Mouse (Mus musculus) neural tube, embryonic 13.5 days (tissue): ENCODE measurements around the gene Gemin7. TPM values are rescaled to one million over a fixed set of nuclear protein-coding genes. Genes with fewer than 3 reads are reported as not detected.

Experiments used
- ATAC-seq: fragments of 200-750 bp; cut with Nextera tagmentation; 2 replicates; pipeline ENCODE4 v1.8.0; 2017; ENCODE audit warnings: low read depth, mild to moderate bottlenecking, moderate TSS enrichment, moderate library complexity
- H3K27ac ChIP-seq: fragments of 300-500 bp; sonication (generic); replicated peaks from 2 replicates; pipeline ENCODE4 v1.5.1; 2015; ENCODE audit warnings: moderate library complexity, mild to moderate bottlenecking, inconsistent platforms
- H3K27me3 ChIP-seq: fragments of 300-500 bp; sonication (generic); 2 replicates; pipeline ENCODE4 v1.6.1; 2015; ENCODE audit warnings: mild to moderate bottlenecking, inconsistent platforms
- H3K36me3 ChIP-seq: fragments of 300-500 bp; sonication (generic); 2 replicates; pipeline ENCODE4 v1.6.1; 2015; ENCODE audit warnings: mild to moderate bottlenecking, inconsistent platforms
- H3K4me1 ChIP-seq: fragments of 300-500 bp; sonication (generic); replicated peaks from 2 replicates; pipeline ENCODE4 v1.6.1; 2015; ENCODE audit warnings: inconsistent platforms
- H3K4me2 ChIP-seq: fragments of 300-500 bp; sonication (generic); 2 replicates; pipeline ENCODE4 v1.6.1; 2015; ENCODE audit warnings: inconsistent platforms, mild to moderate bottlenecking, moderate library complexity
- H3K4me3 ChIP-seq: fragments of 300-500 bp; sonication (generic); 2 replicates; pipeline ENCODE4 v1.5.1; 2015; ENCODE audit warnings: mild to moderate bottlenecking, inconsistent platforms
- H3K9ac ChIP-seq: fragments of 300-500 bp; sonication (generic); 2 replicates; pipeline ENCODE4 v1.6.1; 2015; ENCODE audit warnings: moderate library complexity, mild to moderate bottlenecking, inconsistent platforms
- H3K9me3 ChIP-seq: fragments of 300-500 bp; sonication (generic); 2 replicates; pipeline ENCODE4 v1.6.1; 2016; ENCODE audit warnings: inconsistent platforms
- WGBS: fragments of 180-500 bp; shearing (Covaris S2); methylation state at CpG from one replicate; pipeline ENCODE4 v1.1.7; 2015; 5-methylcytosine and 5-hydroxymethylcytosine counted together
- polyA plus RNA-seq: library from polyadenylated mRNA; unstranded; fragments of >200 nt; fragmentation: Nextera tagmentation; extraction: Ambion mirVana; gene quantifications from 2 replicates; pipeline ENCODE4 v1.2.1, GENCODE M21; 2015

The Gemin7 gene
- polyA plus RNA-seq, 1 experiment from 2014 or later: 153 TPM

DNA sequence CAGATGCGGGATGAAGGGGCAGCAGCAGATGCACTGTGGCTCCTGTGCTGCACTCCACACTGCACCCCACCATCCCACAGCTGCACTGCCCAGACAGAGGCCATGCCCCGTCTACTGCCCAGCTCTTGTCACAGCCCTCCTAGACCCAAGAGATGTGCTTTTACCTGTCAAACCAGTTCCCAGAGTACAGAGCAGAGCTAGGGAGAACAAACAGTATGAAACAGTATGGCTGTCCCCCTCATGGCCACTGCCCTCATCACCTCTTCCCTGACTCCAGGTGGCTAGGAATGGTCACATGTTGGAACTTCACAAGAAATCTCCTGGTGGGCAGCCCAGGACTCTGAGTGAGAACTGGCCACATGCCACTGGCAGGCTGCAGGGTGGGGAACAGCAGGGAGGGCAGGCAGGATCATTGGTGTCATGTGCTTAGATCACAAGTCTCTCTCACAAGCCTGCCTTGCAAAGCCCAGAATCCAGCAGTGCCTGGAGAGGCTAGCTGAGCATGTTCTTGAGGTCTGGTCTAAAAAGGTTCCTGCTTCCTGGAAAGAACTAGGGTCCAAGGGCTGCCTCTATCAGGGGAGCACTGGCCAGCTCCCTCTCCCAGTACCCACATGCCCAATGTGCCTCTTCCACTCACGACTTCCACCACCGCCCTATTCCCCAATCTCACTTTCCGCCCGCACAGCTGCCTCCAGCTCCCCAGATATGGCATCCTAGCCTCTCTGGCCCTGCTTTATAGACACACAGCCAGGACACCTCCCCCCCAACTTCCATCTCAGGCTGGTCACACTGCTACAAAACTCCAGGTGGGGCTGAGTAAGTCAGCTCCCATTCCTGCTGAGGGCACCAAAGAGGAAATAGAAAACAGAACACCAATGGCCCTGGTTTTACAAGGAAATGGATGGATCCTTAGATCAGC is 19.2 kb downstream of the Gemin7 start:
- Histone ChIP-seq H3K9ac (peak overlapping the region; percentile 56), H3K4me1 (peaks cover 64% of the 10 kb centered on the region), H3K4me2 (peak overlapping the region; percentile 100), H3K36me3 (peaks cover 24% of the 10 kb centered on the region; the same call in 1 of the 2 replicates), H3K27me3 (no peaks in the 10 kb centered on the region), H3K4me3 (peak overlapping the region; percentile 82; the same call in 1 of the 2 replicates), H3K27ac (no peak overlapping the region), H3K9me3 (no peaks in the 10 kb centered on the region)
- WGBS: 99% methylated on average over 6 of the region's 6 CpGs
- no peak for ATAC-seq

DNA sequence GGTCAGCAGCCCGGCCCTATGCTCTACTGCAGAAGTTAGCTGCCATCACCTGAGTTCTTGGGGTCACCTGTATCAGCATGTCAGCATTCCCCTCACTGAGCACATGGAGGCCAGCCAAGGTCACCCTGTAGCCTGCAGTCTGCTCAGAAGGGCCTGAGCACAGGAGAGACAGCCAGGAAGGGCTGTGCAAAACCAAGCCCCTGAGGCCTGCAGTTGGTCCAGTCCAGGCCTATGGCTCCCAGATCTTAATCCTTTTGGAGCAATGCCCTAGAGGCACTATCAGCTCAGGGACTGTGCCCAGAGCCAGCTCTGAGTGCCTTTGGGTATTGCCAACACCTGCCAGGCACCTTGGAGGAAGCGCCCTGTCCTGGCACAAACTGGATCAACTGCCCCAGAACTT is 20.3 kb downstream of the Gemin7 start:
- Histone ChIP-seq H3K4me2 (no peak overlapping the region), H3K4me1 (peaks cover 69% of the 10 kb centered on the region), H3K27me3 (no peaks in the 10 kb centered on the region), H3K9me3 (no peaks in the 10 kb centered on the region), H3K4me3 (no peak overlapping the region), H3K36me3 (peaks cover 24% of the 10 kb centered on the region; the same call in 1 of the 2 replicates), H3K9ac (no peak overlapping the region; the same call in 1 of the 2 replicates), H3K27ac (no peak overlapping the region)
- no peak for ATAC-seq
- WGBS: 100% methylated on average over 2 of the region's 2 CpGs

DNA sequence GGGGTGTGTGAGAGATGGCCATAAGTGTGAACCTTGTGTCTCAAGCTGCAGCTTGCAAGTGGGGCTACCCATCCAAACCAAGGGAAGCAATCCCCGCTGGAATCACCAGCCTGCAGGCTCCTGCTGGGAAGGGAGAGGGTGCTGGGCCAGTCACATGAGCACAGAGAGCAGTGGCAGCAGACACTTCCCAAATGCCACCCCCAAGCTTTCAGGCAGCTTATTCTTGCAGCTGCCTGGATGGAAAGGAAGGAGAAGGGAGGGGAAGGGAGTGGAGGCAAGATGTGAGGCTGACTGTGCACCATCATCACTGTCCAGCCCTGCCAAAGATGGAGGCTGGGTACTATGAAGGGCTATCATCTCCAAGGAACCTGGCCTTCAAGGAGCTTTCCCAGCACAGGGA is 23.2 kb downstream of the Gemin7 start:
- no peak overlapping the region for H3K27ac ChIP-seq
- 0 out of 2 replicates have a peak overlapping the region, but pooled peaks have one; percentile 17 for H3K9ac ChIP-seq
- H3K4me3 ChIP-seq: no peak overlapping the region
- no peak for ATAC-seq
- peaks cover 55% of the 10 kb centered on the region for H3K4me1 ChIP-seq
- WGBS: 87% methylated on average over 1 of the region's 1 CpGs
- no peaks in the 10 kb centered on the region for H3K27me3 ChIP-seq
- no peaks in the 10 kb centered on the region for H3K9me3 ChIP-seq
- H3K36me3 ChIP-seq: peaks cover 24% of the 10 kb centered on the region; the same call in 1 of the 2 replicates
- no peak overlapping the region for H3K4me2 ChIP-seq

DNA sequence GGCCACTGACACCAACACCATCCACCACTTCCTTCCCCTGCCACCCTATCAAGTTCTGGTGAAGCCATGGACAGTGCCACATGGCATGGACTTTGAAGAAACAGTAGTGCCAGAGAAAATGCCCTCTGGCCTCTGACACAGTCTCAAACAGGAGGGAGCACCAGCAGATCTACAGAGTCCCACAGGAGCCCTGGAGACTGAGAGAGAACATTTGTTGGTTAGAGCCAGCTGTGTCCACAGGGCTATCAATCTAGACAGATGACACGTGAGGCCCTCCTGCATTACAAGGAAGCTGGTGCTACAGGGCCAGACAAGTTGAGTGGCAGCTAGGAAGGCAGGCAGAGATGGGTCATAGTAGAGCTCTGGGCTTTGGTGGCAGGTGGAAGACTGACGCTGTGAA is 25.0 kb downstream of the Gemin7 start:
- Histone ChIP-seq H3K4me3 (no peak overlapping the region), H3K9me3 (no peaks in the 10 kb centered on the region), H3K4me2 (no peak overlapping the region), H3K27me3 (no peaks in the 10 kb centered on the region), H3K4me1 (peaks cover 45% of the 10 kb centered on the region), H3K9ac (no peak overlapping the region), H3K36me3 (peaks cover 24% of the 10 kb centered on the region; the same call in 1 of the 2 replicates), H3K27ac (peak overlapping the region; percentile 56; the same call in 1 of the 2 replicates)
- ATAC-seq: no peak
- WGBS: 39% methylated on average over 2 of the region's 2 CpGs

DNA sequence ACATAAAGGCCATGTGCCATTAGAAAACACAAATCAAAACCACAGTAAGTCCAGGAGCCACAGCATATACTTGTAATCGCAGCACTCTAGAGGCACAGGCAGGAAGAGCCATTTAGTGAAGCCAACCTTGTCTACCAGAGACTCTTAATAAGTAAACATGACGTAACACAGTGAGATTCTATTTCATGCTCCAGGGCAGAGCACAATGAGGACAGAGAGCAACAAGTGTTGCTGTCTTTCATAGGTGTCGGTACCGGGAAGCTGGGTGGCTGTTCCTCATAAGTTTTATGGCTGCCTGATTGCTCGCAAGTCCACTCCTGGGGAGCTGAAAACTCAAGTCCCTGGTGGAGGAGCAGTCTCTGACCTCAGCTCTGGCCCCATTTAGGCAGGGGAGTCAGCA is 25.8 kb downstream of the Gemin7 start:
- no peak for ATAC-seq
- Histone ChIP-seq H3K4me3 (no peak overlapping the region), H3K27ac (0 out of 2 replicates have a peak overlapping the region, but pooled peaks have one; percentile 18), H3K27me3 (no peaks in the 10 kb centered on the region), H3K4me2 (no peak overlapping the region), H3K36me3 (peaks cover 24% of the 10 kb centered on the region; the same call in 1 of the 2 replicates), H3K9ac (no peak overlapping the region), H3K4me1 (peaks cover 46% of the 10 kb centered on the region), H3K9me3 (no peaks in the 10 kb centered on the region)
- WGBS: 72% methylated on average over 5 of the region's 5 CpGs

DNA sequence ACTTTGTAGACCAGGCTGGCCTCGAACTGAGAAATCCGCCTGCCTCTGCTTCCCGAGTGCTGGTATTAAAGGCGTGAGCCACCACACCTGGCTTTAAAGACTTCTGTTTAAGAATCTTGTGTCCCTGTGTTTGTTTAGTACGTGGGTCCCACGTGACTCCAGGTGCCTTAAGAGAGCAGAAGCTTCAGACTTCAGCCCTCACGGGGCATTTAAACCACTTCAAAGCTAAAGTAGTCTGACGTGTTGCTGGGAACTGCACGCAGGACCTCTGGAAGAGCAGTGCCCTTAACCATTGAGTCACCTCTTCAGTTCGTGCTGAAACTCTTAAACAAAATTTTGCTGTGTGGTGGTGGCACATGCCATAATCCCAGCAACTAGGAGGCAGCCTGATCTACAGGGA is 28.0 kb downstream of the Gemin7 start:
- Histone ChIP-seq H3K4me3 (no peak overlapping the region), H3K4me1 (peaks cover 53% of the 10 kb centered on the region), H3K36me3 (0 out of 2 replicates have a peak, but pooled peaks cover 11% of the 10 kb centered on the region), H3K9ac (no peak overlapping the region), H3K9me3 (no peaks in the 10 kb centered on the region), H3K27ac (no peak overlapping the region), H3K4me2 (no peak overlapping the region), H3K27me3 (no peaks in the 10 kb centered on the region)
- 91% methylated on average over 10 of the region's 10 CpGs for WGBS
- no peak for ATAC-seq

DNA sequence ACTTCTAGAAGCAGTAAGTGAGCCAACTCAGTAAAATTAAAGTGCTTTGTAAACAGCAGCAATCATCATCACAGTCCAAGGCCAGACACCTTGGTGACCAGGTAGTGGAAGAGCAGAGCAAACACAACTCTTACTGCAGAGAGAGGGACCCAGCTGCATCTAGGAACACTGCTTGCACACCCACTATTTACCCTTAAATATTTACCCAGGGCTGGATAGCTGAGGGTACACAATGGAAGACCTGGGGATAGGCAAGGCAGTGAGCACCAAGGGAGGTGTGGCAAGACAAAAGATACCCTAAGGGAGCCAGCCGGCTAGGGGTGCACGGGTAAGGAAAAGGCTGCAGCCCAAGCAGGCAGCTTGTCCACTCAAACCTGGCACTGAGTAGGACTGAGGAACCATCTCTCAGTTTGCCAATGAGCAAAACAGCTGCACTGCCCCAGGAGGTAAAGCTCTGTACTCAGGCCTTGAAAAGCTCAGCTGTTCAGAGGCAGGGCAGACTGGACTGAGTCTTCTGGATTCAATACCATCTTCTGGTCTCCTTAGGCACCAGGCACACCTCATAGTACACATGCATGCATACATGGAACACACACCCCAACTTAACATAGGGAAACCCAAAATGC is 29.9 kb downstream of the Gemin7 start:
- Histone ChIP-seq H3K4me1 (peaks cover 45% of the 10 kb centered on the region), H3K4me3 (no peak overlapping the region), H3K9ac (no peak overlapping the region), H3K27me3 (no peaks in the 10 kb centered on the region), H3K27ac (no peak overlapping the region), H3K36me3 (no peaks in the 10 kb centered on the region), H3K4me2 (no peak overlapping the region), H3K9me3 (no peaks in the 10 kb centered on the region)
- no peak for ATAC-seq
- 77% methylated on average over 2 of the region's 2 CpGs for WGBS

DNA sequence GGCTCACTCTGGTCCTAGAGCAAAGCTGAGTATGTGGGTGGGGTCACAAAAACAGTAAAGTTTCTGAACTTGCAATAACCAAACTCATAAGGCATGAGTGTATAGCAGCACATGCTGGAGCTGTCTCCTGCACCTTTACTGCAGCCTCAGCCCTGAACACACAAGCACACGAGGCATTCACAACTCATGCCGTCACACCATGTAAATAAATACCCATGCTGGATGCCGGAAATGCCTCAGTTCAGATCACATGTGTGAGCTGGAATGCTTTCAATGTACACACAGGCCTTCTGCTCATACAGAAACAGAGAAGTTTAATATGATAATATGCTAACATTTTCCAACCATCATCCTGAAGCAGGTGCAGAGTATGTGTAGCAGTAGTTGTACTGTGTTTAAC is 31.4 kb downstream of the Gemin7 start:
- Histone ChIP-seq H3K4me3 (no peak overlapping the region), H3K9ac (no peak overlapping the region), H3K4me1 (peaks cover 46% of the 10 kb centered on the region), H3K9me3 (no peaks in the 10 kb centered on the region), H3K36me3 (no peaks in the 10 kb centered on the region), H3K27me3 (no peaks in the 10 kb centered on the region), H3K4me2 (no peak overlapping the region), H3K27ac (no peak overlapping the region)
- ATAC-seq: no peak
- 66% methylated on average over 3 of the region's 3 CpGs for WGBS

DNA sequence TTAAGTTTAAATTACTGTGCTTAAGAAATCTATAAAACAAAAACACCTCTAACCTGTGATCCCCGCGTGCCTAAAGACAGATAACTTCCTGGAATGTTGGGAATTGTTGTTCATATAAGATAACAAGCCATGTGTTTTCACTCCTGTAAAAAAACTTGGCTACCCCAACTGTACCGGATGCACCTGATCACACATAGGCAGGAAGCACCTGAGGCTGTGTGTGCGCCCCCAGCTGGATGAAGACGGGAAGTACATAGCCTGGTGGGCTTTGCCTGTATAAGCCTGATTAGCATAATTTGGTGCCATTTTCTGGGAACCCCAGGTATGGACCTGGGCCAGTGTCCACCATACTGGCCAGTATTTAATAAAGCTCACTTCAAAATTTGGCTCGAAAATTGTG is 33.8 kb downstream of the Gemin7 start:
- Histone ChIP-seq H3K9ac (no peak overlapping the region), H3K4me3 (no peak overlapping the region), H3K4me2 (no peak overlapping the region), H3K27ac (no peak overlapping the region), H3K27me3 (no peaks in the 10 kb centered on the region), H3K9me3 (no peaks in the 10 kb centered on the region), H3K36me3 (no peaks in the 10 kb centered on the region), H3K4me1 (peaks cover 50% of the 10 kb centered on the region)
- no peak for ATAC-seq
- WGBS: 68% methylated on average over 6 of the region's 6 CpGs

DNA sequence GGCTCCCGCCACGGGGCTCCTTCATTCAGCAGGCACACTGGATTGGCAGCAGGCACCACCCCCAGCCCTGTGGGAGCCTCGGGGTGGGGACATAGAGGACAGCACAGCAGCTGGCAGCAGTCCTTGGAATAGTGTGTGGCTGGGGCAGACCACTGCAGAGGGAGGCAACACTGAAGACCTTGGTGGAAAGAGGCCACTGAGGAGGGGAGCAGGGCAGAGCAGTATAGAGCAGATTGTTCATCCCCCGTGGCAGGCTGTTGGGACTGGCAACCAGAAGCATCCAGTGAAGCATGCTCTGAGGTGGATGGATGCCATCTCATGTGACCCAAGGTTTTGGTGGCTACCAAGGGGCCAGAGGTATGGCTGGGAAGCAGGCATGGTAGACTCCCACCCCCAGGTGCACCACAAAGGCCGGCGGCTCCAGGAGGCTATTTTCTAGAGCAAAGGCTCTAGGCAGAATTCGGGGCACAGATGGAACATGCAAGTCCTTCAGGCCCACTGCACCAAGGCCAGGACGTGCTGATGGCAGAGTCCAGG is 35.2 kb downstream of the Gemin7 start:
- H3K27me3 ChIP-seq: no peaks in the 10 kb centered on the region
- peaks cover 47% of the 10 kb centered on the region for H3K4me1 ChIP-seq
- no peak overlapping the region for H3K4me2 ChIP-seq
- no peak overlapping the region for H3K4me3 ChIP-seq
- H3K9me3 ChIP-seq: no peaks in the 10 kb centered on the region
- H3K27ac ChIP-seq: peak overlapping the region; percentile 73
- WGBS: 58% methylated on average over 8 of the region's 8 CpGs
- no peaks in the 10 kb centered on the region for H3K36me3 ChIP-seq
- peak; percentile 87 for ATAC-seq
- H3K9ac ChIP-seq: no peak overlapping the region

DNA sequence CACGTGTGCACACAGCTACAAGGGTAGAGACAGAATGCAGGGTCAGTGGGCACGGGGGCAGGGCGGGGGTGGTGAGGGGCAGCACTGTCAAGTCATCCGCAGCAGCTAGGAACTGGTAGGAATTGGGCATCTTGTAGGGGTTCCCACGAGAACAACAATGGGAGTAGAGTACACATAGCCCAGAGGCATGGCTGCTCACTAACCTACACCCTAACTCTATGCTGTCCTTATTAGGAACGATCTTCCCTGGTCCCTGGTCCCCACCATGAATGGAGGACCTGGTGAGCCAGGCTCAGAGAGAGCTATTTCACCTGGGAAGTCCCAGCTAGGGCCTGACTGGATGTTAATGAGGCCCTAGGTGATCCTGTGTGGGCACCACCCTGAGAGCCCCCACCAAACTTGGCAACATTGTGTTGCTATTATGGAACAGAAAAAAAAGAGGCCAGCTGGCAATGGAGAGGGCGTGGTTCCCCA is 35.7 kb downstream of the Gemin7 start:
- Histone ChIP-seq H3K27me3 (no peaks in the 10 kb centered on the region), H3K4me3 (no peak overlapping the region), H3K4me2 (no peak overlapping the region), H3K4me1 (peaks cover 44% of the 10 kb centered on the region), H3K9ac (no peak overlapping the region), H3K9me3 (no peaks in the 10 kb centered on the region), H3K27ac (peak overlapping the region; percentile 73), H3K36me3 (no peaks in the 10 kb centered on the region)
- WGBS: 65% methylated on average over 7 of the region's 7 CpGs
- ATAC-seq: peak; percentile 44; the same call in 1 of the 2 replicates
